Mouse (Mus musculus) forebrain, embryonic 16.5 days (tissue): ENCODE results near the gene Bglap3. TPM values are rescaled to one million over a fixed set of nuclear protein-coding genes. Genes with fewer than 3 reads are reported as not detected.

Experiments
- ATAC-seq: fragments of 200-750 bp; cut with Nextera tagmentation; 2 replicates; pipeline ENCODE4 v1.8.0; 2017; ENCODE audit warnings: mild to moderate bottlenecking, moderate library complexity
- H3K27ac ChIP-seq: fragments of 300-500 bp; sonication (generic); 2 replicates; pipeline ENCODE4 v1.5.1; 2014; ENCODE audit warnings: low read length, control low read depth
- H3K27me3 ChIP-seq: fragments of 300-500 bp; sonication (generic); replicated peaks from 2 replicates; pipeline ENCODE4 v1.6.1; 2014; ENCODE audit warnings: low read length; ENCODE audit not compliant: control insufficient read depth, insufficient read depth
- H3K36me3 ChIP-seq: fragments of 300-500 bp; sonication (generic); 2 replicates; pipeline ENCODE4 v1.6.1; 2014; ENCODE audit not compliant: control insufficient read depth, insufficient read depth
- H3K4me1 ChIP-seq: fragments of 300-500 bp; sonication (generic); replicated peaks from 2 replicates; pipeline ENCODE4 v1.6.1; 2014; ENCODE audit warnings: low read length; ENCODE audit not compliant: control insufficient read depth, insufficient read depth
- H3K4me2 ChIP-seq: fragments of 300-500 bp; sonication (generic); 2 replicates; pipeline ENCODE4 v1.6.1; 2014; ENCODE audit warnings: mild to moderate bottlenecking, low read length, control low read depth
- H3K4me3 ChIP-seq: fragments of 300-500 bp; sonication (generic); replicated peaks from 2 replicates; pipeline ENCODE4 v1.5.1; 2014; ENCODE audit warnings: mild to moderate bottlenecking, low read length, control low read depth
- H3K9ac ChIP-seq: fragments of 300-500 bp; sonication (generic); replicated peaks from 2 replicates; pipeline ENCODE4 v1.6.1; 2014; ENCODE audit warnings: low read depth, low read length, control low read depth
- H3K9me3 ChIP-seq: fragments of 300-500 bp; sonication (generic); 2 replicates; pipeline ENCODE4 v1.6.1; 2016; ENCODE audit warnings: low read length; ENCODE audit not compliant: control insufficient read depth
- WGBS: fragments of 180-500 bp; shearing (Covaris S2); extraction: QIAGEN DNeasy Blood & Tissue Kit; methylation state at CpG from one replicate; pipeline ENCODE4 v1.1.7; 2014; 5-methylcytosine and 5-hydroxymethylcytosine counted together
- polyA plus RNA-seq: library from polyadenylated mRNA; unstranded; fragments of >200 nt; fragmentation: Nextera tagmentation; extraction: Ambion mirVana; gene quantifications from 2 replicates; pipeline ENCODE4 v1.2.1, GENCODE M21; 2015

Bglap3 gene
- polyA plus RNA-seq, 1 experiment from 2014 or later: not detected

- Histone ChIP-seq H3K9me3 (no peaks in the 10 kb centered on the region), H3K4me1 (peaks cover 20% of the 10 kb centered on the region), H3K4me2 (peak overlapping the region; percentile 72), H3K27ac (no peak overlapping the region), H3K4me3 (no peak overlapping the region; the same call in 1 of the 2 replicates), H3K36me3 (no peaks in the 10 kb centered on the region; the same call in 1 of the 2 replicates), H3K9ac (peak overlapping the region; percentile 88), H3K27me3 (no peaks in the 10 kb centered on the region)
- 62% methylated on average over 5 of the region's 5 CpGs for WGBS
- no peak for ATAC-seq
These were observed 36.4 kb upstream of the Bglap3 start for GRCm38 (mm10) chr3:88408953-88409352.

- WGBS: 58% methylated on average over 7 of the region's 7 CpGs
- no peaks in the 10 kb centered on the region for H3K9me3 ChIP-seq
These were observed 35.0 kb upstream of the Bglap3 start for GRCm38 (mm10) chr3:88407529-88407928.

GRCm38 (mm10) chr3:88407090-88407489, 34.5 kb upstream of the Bglap3 start:
- H3K27ac ChIP-seq: no peak overlapping the region
- peaks cover 20% of the 10 kb centered on the region for H3K4me1 ChIP-seq
- no peak overlapping the region for H3K9ac ChIP-seq
- H3K4me3 ChIP-seq: no peak overlapping the region
- H3K27me3 ChIP-seq: no peaks in the 10 kb centered on the region
- ATAC-seq: 0 out of 2 replicates have a peak, but pooled peaks have one; percentile 24
- H3K9me3 ChIP-seq: no peaks in the 10 kb centered on the region
- 0% methylated on average over 2 of the region's 2 CpGs for WGBS
- H3K4me2 ChIP-seq: no peak overlapping the region
- no peaks in the 10 kb centered on the region for H3K36me3 ChIP-seq

More at GRCm38 (mm10) chr3:88407529-88407928, 35.0 kb upstream of the Bglap3 start:
- ATAC-seq: no peak
- H3K4me1 ChIP-seq: peaks cover 20% of the 10 kb centered on the region
- no peak overlapping the region for H3K4me2 ChIP-seq
- H3K4me3 ChIP-seq: no peak overlapping the region
- H3K36me3 ChIP-seq: no peaks in the 10 kb centered on the region
- no peak overlapping the region for H3K9ac ChIP-seq
- H3K27me3 ChIP-seq: no peaks in the 10 kb centered on the region
- H3K27ac ChIP-seq: no peak overlapping the region

GRCm38 (mm10) chr3:88403522-88404230, 31.1 kb upstream of the Bglap3 start:
- Histone ChIP-seq H3K4me1 (peaks cover 3% of the 10 kb centered on the region; the same call in 1 of the 2 replicates), H3K4me2 (no peak overlapping the region), H3K27me3 (no peaks in the 10 kb centered on the region), H3K9ac (no peak overlapping the region), H3K9me3 (no peaks in the 10 kb centered on the region), H3K4me3 (no peak overlapping the region), H3K36me3 (no peaks in the 10 kb centered on the region), H3K27ac (no peak overlapping the region)
- ATAC-seq: no peak
- 92% methylated on average over 10 of the region's 10 CpGs for WGBS

- no peak for ATAC-seq
- no peaks in the 10 kb centered on the region for H3K27me3 ChIP-seq
- H3K9ac ChIP-seq: no peak overlapping the region
- no peaks in the 10 kb centered on the region for H3K4me1 ChIP-seq
- H3K4me2 ChIP-seq: no peak overlapping the region
- H3K36me3 ChIP-seq: no peaks in the 10 kb centered on the region
- no peaks in the 10 kb centered on the region for H3K9me3 ChIP-seq
- WGBS: 89% methylated on average over 2 of the region's 2 CpGs
- no peak overlapping the region for H3K27ac ChIP-seq
- no peak overlapping the region for H3K4me3 ChIP-seq
These were observed 26.1 kb upstream of the Bglap3 start for GRCm38 (mm10) chr3:88398666-88399065.

GRCm38 (mm10) chr3:88395742-88396141, 23.2 kb upstream of the Bglap3 start:
- no peak for ATAC-seq
- Histone ChIP-seq H3K27ac (no peak overlapping the region), H3K27me3 (no peaks in the 10 kb centered on the region), H3K4me1 (no peaks in the 10 kb centered on the region), H3K4me3 (no peak overlapping the region), H3K4me2 (no peak overlapping the region), H3K9me3 (no peaks in the 10 kb centered on the region), H3K36me3 (no peaks in the 10 kb centered on the region), H3K9ac (no peak overlapping the region)
- 95% methylated on average over 8 of the region's 8 CpGs for WGBS

GRCm38 (mm10) chr3:88395288-88395687, 22.7 kb upstream of the Bglap3 start:
- Histone ChIP-seq H3K9me3 (no peaks in the 10 kb centered on the region), H3K27me3 (no peaks in the 10 kb centered on the region), H3K4me3 (no peak overlapping the region), H3K27ac (no peak overlapping the region), H3K4me2 (no peak overlapping the region), H3K36me3 (no peaks in the 10 kb centered on the region), H3K4me1 (no peaks in the 10 kb centered on the region), H3K9ac (no peak overlapping the region)
- ATAC-seq: no peak
- 95% methylated on average over 6 of the region's 6 CpGs for WGBS

GRCm38 (mm10) chr3:88393776-88394375, 21.3 kb upstream of the Bglap3 start:
- ATAC-seq: no peak
- Histone ChIP-seq H3K27me3 (no peaks in the 10 kb centered on the region), H3K9ac (no peak overlapping the region), H3K4me2 (no peak overlapping the region), H3K4me3 (no peak overlapping the region), H3K27ac (no peak overlapping the region), H3K36me3 (no peaks in the 10 kb centered on the region), H3K4me1 (no peaks in the 10 kb centered on the region), H3K9me3 (no peaks in the 10 kb centered on the region)
- WGBS: 86% methylated on average over 9 of the region's 9 CpGs

- 79% methylated on average over 5 of the region's 5 CpGs for WGBS
These were observed 11.8 kb upstream of the Bglap3 start, which contains the start of gene Bglap for GRCm38 (mm10) chr3:88384364-88384763. Gene Bglap, minus strand, starts transcription at chr3:88384464.

More at GRCm38 (mm10) chr3:88384364-88384763, 11.8 kb upstream of the Bglap3 start, which contains the start of gene Bglap:
- Histone ChIP-seq H3K9me3 (no peaks in the 10 kb centered on the region), H3K27ac (no peak within 1 kb of the TSS), H3K4me1 (no peaks in the 10 kb centered on the region; the same call in 1 of the 2 replicates), H3K4me2 (no peak within 1 kb of the TSS), H3K36me3 (no peaks in the 10 kb centered on the region), H3K27me3 (no peaks in the 10 kb centered on the region), H3K4me3 (no peak within 1 kb of the TSS), H3K9ac (no peak within 1 kb of the TSS)
- ATAC-seq: no peak
